Mouse (Mus musculus): ENCODE results near the gene Serpina3n.

- TF ChIP-seq POLR2A (IDR thresholded peaks at IDR 0.05; ENCODE audit: insufficient read depth, low read length) (no peak), CTCF (IDR thresholded peaks at IDR 0.05; ENCODE audit: low read depth, low read length) (no peak), EP300 (IDR thresholded peaks at IDR 0.05; ENCODE audit: insufficient read depth, low read depth, low read length) (no peak)
These were observed 37.2 kb downstream of the Serpina3n start for GRCm38 (mm10) chr12:104443716-104444115.

Measured in ES-Bruce4 (cell line).